Mouse (Mus musculus) erythroblast, embryonic 14.5 days (primary cell): ENCODE results near the gene Zfp280c.

Experiments used
- GATA1 ChIP-seq: IDR thresholded peaks from 2 replicates; pipeline ENCODE4 v1.6.1; 2012; ENCODE audit warnings: low read length, inconsistent platforms, mixed read lengths
- TAL1 ChIP-seq: IDR thresholded peaks from 3 replicates; pipeline ENCODE4 v1.6.1; 2012; ENCODE audit warnings: low read length, inconsistent platforms, mixed read lengths

- TF ChIP-seq GATA1 (no peak), TAL1 (no peak)
Measured at GRCm38 (mm10) chrX:48523512-48523911, 70.8 kb downstream of the Zfp280c start.
